Mouse (Mus musculus): ENCODE data around the gene Adcy2.

DNA sequence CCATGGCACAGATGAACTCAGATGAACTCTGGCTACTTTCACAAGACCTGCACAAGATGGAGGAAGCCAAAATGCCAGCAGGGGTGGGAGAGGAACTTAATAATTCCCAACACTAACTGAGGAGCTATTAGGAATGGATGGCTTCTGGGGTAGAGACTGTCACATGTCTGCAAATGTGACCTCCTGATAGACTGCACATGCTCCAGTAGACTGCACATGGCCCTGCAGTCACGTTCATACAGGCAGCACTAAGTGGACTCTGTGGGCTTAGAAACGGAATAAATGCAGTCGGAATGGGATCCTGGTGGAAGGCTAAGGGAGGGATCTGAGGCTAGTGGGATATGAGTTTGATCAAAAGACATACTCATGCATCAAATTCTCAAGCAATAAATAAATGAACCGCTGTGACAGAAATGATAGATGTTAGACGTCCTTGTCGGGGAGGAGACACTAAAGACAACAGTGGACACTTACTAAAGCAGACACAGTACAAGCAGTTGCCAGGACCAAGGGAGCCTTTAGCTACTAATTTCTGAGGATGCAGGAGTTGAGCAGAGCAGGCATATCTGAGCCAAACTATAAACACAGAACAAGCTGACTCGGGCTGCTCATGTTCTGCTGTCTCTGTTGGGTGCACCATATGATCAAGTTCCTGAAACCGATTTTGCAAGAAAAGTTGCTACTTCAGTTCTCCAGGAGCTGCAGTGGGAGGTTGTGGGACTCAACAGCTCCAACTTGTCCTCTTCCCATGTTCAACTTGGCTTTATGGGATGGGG, 211.9 kb downstream of the Adcy2 start:
- TF ChIP-seq GATA1 (IDR thresholded peaks at IDR 0.05; ENCODE audit: borderline replicate concordance, low read length) = no peak
- no peak for TF ChIP-seq FLI1 (IDR thresholded peaks at IDR 0.05; ENCODE audit: low read length)

All from megakaryocyte, embryonic 14.5 days (primary cell).